Mouse (Mus musculus) liver, adult 2 months (tissue): ENCODE data around the gene Prdm16.
A peak's percentile ranks its signal among the peaks of the same experiment; 100 is the strongest.

Experiments used
- CTCF ChIP-seq: fragments of 200-500 bp; IDR thresholded peaks from 2 replicates; pipeline ENCODE4 v1.5.1; 2011; ENCODE audit warnings: low read depth, low read length, control low read depth
- POLR2A ChIP-seq: fragments of 200-500 bp; IDR thresholded peaks from 2 replicates; pipeline ENCODE4 v1.6.1; 2011; ENCODE audit warnings: low read length, control low read depth; ENCODE audit not compliant: insufficient read depth; ENCODE audit errors: extremely low read depth

- TF ChIP-seq CTCF (peak; percentile 59), POLR2A (no peak)
Measured at GRCm38 (mm10) chr4:154328836-154329235, 307.8 kb downstream of the Prdm16 start.
